Mouse (Mus musculus): Measurements from ENCODE around the gene Cd68. TPM values are rescaled to one million over a fixed set of nuclear protein-coding genes. Genes with fewer than 3 reads are reported as not detected.
A peak's percentile ranks its signal among the peaks of the same experiment; 100 is the strongest.

The Cd68 gene
- polyA plus RNA-seq, 1 experiment from 2014 or later: 35.4 TPM

GRCm38 (mm10) chr11:69686377-69686776, 20.4 kb upstream of the Cd68 start:
- 37% methylated on average over 4 of the region's 4 CpGs for WGBS (ENCODE audit: insufficient replicate concordance)
- ATAC-seq (ENCODE audit: low read depth): no peak
- Histone ChIP-seq H3K36me3 (ENCODE audit: control insufficient read depth, insufficient read depth) (no peaks in the 10 kb centered on the region), H3K4me3 (ENCODE audit: low read depth, low read length) (no peak overlapping the region), H3K27me3 (ENCODE audit: control insufficient read depth, insufficient read depth, low read depth, low read length) (no peaks in the 10 kb centered on the region), H3K27ac (ENCODE audit: low read length) (no peak overlapping the region), H3K9me3 (replicated peaks; ENCODE audit: control insufficient read depth, low read length) (no peaks in the 10 kb centered on the region), H3K4me1 (ENCODE audit: control insufficient read depth, low read depth, low read length) (peaks cover 23% of the 10 kb centered on the region), H3K9ac (ENCODE audit: low read depth, low read length) (no peak overlapping the region), H3K4me2 (ENCODE audit: low read depth, low read length) (no peak overlapping the region)

GRCm38 (mm10) chr11:69685526-69686148, 19.7 kb upstream of the Cd68 start, which contains the start of gene Tnfsf13:
TSS of gene Tnfsf13 (minus strand) at chr11:69685784.
- Histone ChIP-seq H3K9me3 (replicated peaks; ENCODE audit: control insufficient read depth, low read length) (no peaks in the 10 kb centered on the region), H3K9ac (ENCODE audit: low read depth, low read length) (no peak within 1 kb of the TSS), H3K4me3 (ENCODE audit: low read depth, low read length) (no peak within 1 kb of the TSS), H3K27ac (ENCODE audit: low read length) (peak within 1 kb of the TSS; percentile 61), H3K36me3 (ENCODE audit: control insufficient read depth, insufficient read depth) (no peaks in the 10 kb centered on the region), H3K4me1 (ENCODE audit: control insufficient read depth, low read depth, low read length) (peaks cover 29% of the 10 kb centered on the region), H3K4me2 (ENCODE audit: low read depth, low read length) (no peak within 1 kb of the TSS), H3K27me3 (ENCODE audit: control insufficient read depth, insufficient read depth, low read depth, low read length) (no peaks in the 10 kb centered on the region)
- ATAC-seq (ENCODE audit: low read depth): no peak
- WGBS (ENCODE audit: insufficient replicate concordance): 58% methylated on average over 10 of the region's 10 CpGs

- Histone ChIP-seq H3K36me3 (ENCODE audit: control insufficient read depth, insufficient read depth) (no peaks in the 10 kb centered on the region), H3K4me2 (ENCODE audit: low read depth, low read length) (no peak overlapping the region), H3K27ac (ENCODE audit: low read length) (no peak overlapping the region), H3K27me3 (ENCODE audit: control insufficient read depth, insufficient read depth, low read depth, low read length) (no peaks in the 10 kb centered on the region), H3K9ac (ENCODE audit: low read depth, low read length) (no peak overlapping the region), H3K4me1 (ENCODE audit: control insufficient read depth, low read depth, low read length) (peaks cover 36% of the 10 kb centered on the region), H3K4me3 (ENCODE audit: low read depth, low read length) (no peak overlapping the region), H3K9me3 (replicated peaks; ENCODE audit: control insufficient read depth, low read length) (no peaks in the 10 kb centered on the region)
- no peak for ATAC-seq (ENCODE audit: low read depth)
- WGBS (ENCODE audit: insufficient replicate concordance): 68% methylated on average over 6 of the region's 6 CpGs
Observed at GRCm38 (mm10) chr11:69684936-69685335, 19.0 kb upstream of the Cd68 start.

- Histone ChIP-seq H3K36me3 (ENCODE audit: control insufficient read depth, insufficient read depth) (no peaks in the 10 kb centered on the region), H3K4me1 (ENCODE audit: control insufficient read depth, low read depth, low read length) (peaks cover 36% of the 10 kb centered on the region), H3K9me3 (replicated peaks; ENCODE audit: control insufficient read depth, low read length) (no peaks in the 10 kb centered on the region), H3K27me3 (ENCODE audit: control insufficient read depth, insufficient read depth, low read depth, low read length) (no peaks in the 10 kb centered on the region), H3K4me2 (ENCODE audit: low read depth, low read length) (no peak overlapping the region), H3K4me3 (ENCODE audit: low read depth, low read length) (no peak overlapping the region), H3K9ac (ENCODE audit: low read depth, low read length) (no peak overlapping the region), H3K27ac (ENCODE audit: low read length) (no peak overlapping the region)
- ATAC-seq (ENCODE audit: low read depth): no peak
- 67% methylated on average over 12 of the region's 12 CpGs for WGBS (ENCODE audit: insufficient replicate concordance)
Observed at GRCm38 (mm10) chr11:69684128-69684745, 18.3 kb upstream of the Cd68 start.

GRCm38 (mm10) chr11:69683576-69683975, 17.6 kb upstream of the Cd68 start:
- 58% methylated on average over 7 of the region's 7 CpGs for WGBS (ENCODE audit: insufficient replicate concordance)
- H3K4me3 ChIP-seq (ENCODE audit: low read depth, low read length): no peak overlapping the region
- no peaks in the 10 kb centered on the region for H3K27me3 ChIP-seq (ENCODE audit: control insufficient read depth, insufficient read depth, low read depth, low read length)
- no peak overlapping the region for H3K27ac ChIP-seq (ENCODE audit: low read length)
- no peak for ATAC-seq (ENCODE audit: low read depth)
- peaks cover 36% of the 10 kb centered on the region for H3K4me1 ChIP-seq (ENCODE audit: control insufficient read depth, low read depth, low read length)
- H3K9me3 ChIP-seq (replicated peaks; ENCODE audit: control insufficient read depth, low read length): no peaks in the 10 kb centered on the region
- no peaks in the 10 kb centered on the region for H3K36me3 ChIP-seq (ENCODE audit: control insufficient read depth, insufficient read depth)
- no peak overlapping the region for H3K4me2 ChIP-seq (ENCODE audit: low read depth, low read length)
- no peak overlapping the region for H3K9ac ChIP-seq (ENCODE audit: low read depth, low read length)

GRCm38 (mm10) chr11:69682840-69683533, 17.0 kb upstream of the Cd68 start:
- peaks cover 36% of the 10 kb centered on the region for H3K4me1 ChIP-seq (ENCODE audit: control insufficient read depth, low read depth, low read length)
- ATAC-seq (ENCODE audit: low read depth): no peak
- no peak overlapping the region; the same call in 1 of the 2 replicates for H3K9ac ChIP-seq (ENCODE audit: low read depth, low read length)

GRCm38 (mm10) chr11:69682209-69682839, 16.4 kb upstream of the Cd68 start:
- Histone ChIP-seq H3K4me3 (ENCODE audit: low read depth, low read length) (peak overlapping the region; percentile 88), H3K27me3 (ENCODE audit: control insufficient read depth, insufficient read depth, low read depth, low read length) (no peaks in the 10 kb centered on the region), H3K36me3 (ENCODE audit: control insufficient read depth, insufficient read depth) (no peaks in the 10 kb centered on the region), H3K9me3 (replicated peaks; ENCODE audit: control insufficient read depth, low read length) (no peaks in the 10 kb centered on the region), H3K27ac (ENCODE audit: low read length) (peak overlapping the region; percentile 94), H3K4me2 (ENCODE audit: low read depth, low read length) (peak overlapping the region; percentile 95), H3K9ac (ENCODE audit: low read depth, low read length) (peak overlapping the region; percentile 88), H3K4me1 (ENCODE audit: control insufficient read depth, low read depth, low read length) (peaks cover 36% of the 10 kb centered on the region)
- no peak for ATAC-seq (ENCODE audit: low read depth)
- 18% methylated on average over 24 of the region's 24 CpGs for WGBS (ENCODE audit: insufficient replicate concordance)

More at GRCm38 (mm10) chr11:69682840-69683533, 17.0 kb upstream of the Cd68 start:
- peak overlapping the region; percentile 94 for H3K27ac ChIP-seq (ENCODE audit: low read length)
- no peaks in the 10 kb centered on the region for H3K36me3 ChIP-seq (ENCODE audit: control insufficient read depth, insufficient read depth)
- H3K27me3 ChIP-seq (ENCODE audit: control insufficient read depth, insufficient read depth, low read depth, low read length): no peaks in the 10 kb centered on the region
- WGBS (ENCODE audit: insufficient replicate concordance): 26% methylated on average over 12 of the region's 12 CpGs
- H3K4me2 ChIP-seq (ENCODE audit: low read depth, low read length): peak overlapping the region; percentile 95
- H3K4me3 ChIP-seq (ENCODE audit: low read depth, low read length): peak overlapping the region; percentile 88; the same call in 1 of the 2 replicates
- no peaks in the 10 kb centered on the region for H3K9me3 ChIP-seq (replicated peaks; ENCODE audit: control insufficient read depth, low read length)

GRCm38 (mm10) chr11:69681314-69682208, 15.6 kb upstream of the Cd68 start, which contains the start of gene Senp3:
TSS of gene Senp3 (minus strand) at chr11:69682084.
- ATAC-seq (ENCODE audit: low read depth): peak; percentile 98
- under 1% methylated on average over 80 of the region's 80 CpGs for WGBS (ENCODE audit: insufficient replicate concordance)
- Histone ChIP-seq H3K4me3 (ENCODE audit: low read depth, low read length) (peak within 1 kb of the TSS; percentile 88), H3K4me1 (ENCODE audit: control insufficient read depth, low read depth, low read length) (peaks cover 36% of the 10 kb centered on the region), H3K27ac (ENCODE audit: low read length) (peak within 1 kb of the TSS; percentile 94), H3K9me3 (replicated peaks; ENCODE audit: control insufficient read depth, low read length) (no peaks in the 10 kb centered on the region), H3K4me2 (ENCODE audit: low read depth, low read length) (peak within 1 kb of the TSS; percentile 95), H3K27me3 (ENCODE audit: control insufficient read depth, insufficient read depth, low read depth, low read length) (no peaks in the 10 kb centered on the region), H3K36me3 (ENCODE audit: control insufficient read depth, insufficient read depth) (peaks cover 3% of the 10 kb centered on the region; the same call in 1 of the 2 replicates), H3K9ac (ENCODE audit: low read depth, low read length) (peak within 1 kb of the TSS; percentile 88)
